Mouse (Mus musculus) liver, postnatal 0 days (tissue): Measurements from ENCODE around the gene 4930513O06Rik.

ENCODE experiments used
- CTCF ChIP-seq: sonication (generic); IDR thresholded peaks from 2 replicates; pipeline ENCODE4 v1.5.1; 2016; ENCODE audit warnings: antibody characterized with exemption, low read depth
- EP300 ChIP-seq: IDR thresholded peaks from 2 replicates; pipeline ENCODE4 v1.6.1; 2016; ENCODE audit warnings: antibody characterized with exemption, low read depth, mild to moderate bottlenecking

- TF ChIP-seq CTCF (no peak), EP300 (no peak; the same call in 1 of the 2 replicates)
Observed at GRCm38 (mm10) chrX:139039314-139039713, 46.7 kb upstream of the 4930513O06Rik start.
